Mouse (Mus musculus) macrophage (primary cell): Measurements from ENCODE around the gene Ttbk2. TPM values are rescaled to one million over a fixed set of nuclear protein-coding genes. Genes with fewer than 3 reads are reported as not detected.

Source experiments
- H3K27ac ChIP-seq: fragments of 350-480 bp; formaldehyde crosslinking; 2 replicates; pipeline ENCODE4 v1.9.0; 2021
- H3K36me3 ChIP-seq: fragments of 350-480 bp; formaldehyde crosslinking; 2 replicates; pipeline ENCODE4 v1.9.0; 2021; ENCODE audit errors: inconsistent target
- H3K4me3 ChIP-seq: fragments of 350-480 bp; formaldehyde crosslinking; 2 replicates; pipeline ENCODE4 v1.9.0; 2021; ENCODE audit errors: inconsistent target
- H3K79me2 ChIP-seq: fragments of 350-480 bp; formaldehyde crosslinking; 2 replicates; pipeline ENCODE4 v1.9.0; 2021; ENCODE audit errors: inconsistent target
- WGBS: methylation state at CpG from one replicate; pipeline ENCODE4 v1.1.7; 2026; ENCODE audit warnings: inconsistent platforms; ENCODE audit not compliant: missing documents; 5-methylcytosine and 5-hydroxymethylcytosine counted together
- polyA plus RNA-seq: library from polyadenylated mRNA; stranded (reverse); fragments of 250-400 nt; gene quantifications from 3 replicates; pipeline ENCODE4 v1.2.4, GENCODE M21; 2018; ENCODE audit warnings: inconsistent platforms

Ttbk2 gene
- polyA plus RNA-seq, 1 experiment from 2014 or later, result 3.0 TPM

DNA sequence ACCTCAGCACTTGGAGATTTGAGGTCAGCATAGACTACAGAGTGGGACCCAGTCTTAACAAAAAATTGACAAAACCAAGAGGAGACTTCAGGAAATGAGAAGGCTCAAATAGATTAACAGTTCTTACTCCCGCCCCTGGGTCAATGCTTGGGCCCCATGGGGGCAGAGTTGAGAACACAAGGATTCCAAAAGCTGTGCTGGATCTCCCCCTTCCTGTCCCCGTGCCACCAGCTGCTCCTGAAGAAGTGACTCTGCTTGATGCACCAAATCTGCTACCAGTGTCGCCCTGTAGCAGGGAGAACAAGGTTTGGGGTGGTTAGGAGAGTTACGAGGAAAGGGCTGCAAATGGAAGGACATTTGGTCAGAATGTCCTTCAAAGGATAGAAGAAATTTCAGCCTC lies 126.8 kb downstream of the Ttbk2 start:
- WGBS, result 77% methylated on average over 4 of the region's 4 CpGs
- H3K36me3 ChIP-seq, result peaks cover 80% of the 10 kb centered on the region; the same call in 1 of the 2 replicates
- H3K79me2 ChIP-seq, result no peaks in the 10 kb centered on the region
- H3K27ac ChIP-seq, result no peak overlapping the region
- H3K4me3 ChIP-seq, result no peak overlapping the region

DNA sequence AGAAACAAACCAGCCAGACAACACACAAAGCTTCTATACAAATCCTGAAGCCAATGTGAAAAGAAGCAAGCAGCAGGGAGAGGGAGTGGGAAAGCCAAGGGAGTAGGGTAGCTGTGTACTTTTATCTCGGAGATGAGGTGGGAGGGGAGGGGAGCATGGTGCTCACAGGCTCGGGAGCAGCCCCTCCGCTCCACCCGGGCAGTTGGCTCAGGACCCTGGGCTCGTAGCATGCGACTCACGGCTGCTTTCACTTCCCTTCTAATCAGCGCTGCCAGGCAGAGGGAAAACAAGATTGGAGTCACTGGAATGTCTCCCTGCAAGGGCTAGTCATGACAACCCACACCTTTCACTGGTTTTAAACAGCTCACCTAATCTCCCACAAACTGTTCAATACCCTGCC lies 127.9 kb downstream of the Ttbk2 start:
- Histone ChIP-seq H3K79me2 (no peaks in the 10 kb centered on the region), H3K27ac (no peak overlapping the region), H3K4me3 (no peak overlapping the region), H3K36me3 (peaks cover 81% of the 10 kb centered on the region)
- WGBS, result 57% methylated on average over 8 of the region's 8 CpGs

DNA sequence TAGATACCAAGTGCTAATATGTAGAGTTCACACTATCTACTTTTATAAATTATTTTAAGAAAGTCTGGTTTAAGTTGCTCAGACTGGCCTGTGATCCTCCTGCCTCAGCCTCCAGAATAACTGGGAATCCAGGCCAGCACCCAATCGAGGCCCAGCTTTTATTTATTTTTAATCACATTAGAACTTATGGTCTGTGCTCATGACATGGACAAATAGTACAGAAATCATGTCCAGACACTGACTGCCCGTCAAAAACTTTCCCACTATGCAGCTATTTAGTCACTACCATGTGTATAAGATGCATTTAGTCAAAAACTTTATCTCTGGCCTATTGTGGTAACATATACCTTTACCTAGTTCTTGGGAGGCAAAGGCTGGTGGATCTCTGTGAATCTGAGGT lies 128.5 kb downstream of the Ttbk2 start:
- Histone ChIP-seq H3K36me3 (peaks cover 77% of the 10 kb centered on the region), H3K4me3 (no peak overlapping the region), H3K27ac (no peak overlapping the region), H3K79me2 (no peaks in the 10 kb centered on the region)
- 88% methylated on average over 2 of the region's 2 CpGs for WGBS

DNA sequence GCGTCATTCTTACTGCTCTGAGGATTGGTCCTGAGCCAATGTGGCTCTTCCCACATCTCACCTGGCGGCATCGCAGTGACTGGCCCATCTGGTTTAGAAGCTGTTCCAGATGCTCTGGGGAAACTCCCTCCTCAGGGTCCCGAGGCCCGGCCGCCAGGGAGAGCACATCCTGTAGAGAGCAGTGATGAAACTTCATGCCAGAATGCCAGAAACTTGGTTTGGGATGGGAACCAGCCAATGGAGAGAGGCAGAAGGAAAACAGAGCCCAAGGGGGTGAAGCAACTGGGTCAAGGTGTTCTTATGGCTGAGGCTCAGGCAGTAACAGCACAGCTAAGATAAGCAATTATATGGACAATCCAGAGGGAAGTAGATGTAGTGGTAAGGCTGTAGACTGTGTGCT lies 129.6 kb downstream of the Ttbk2 start:
- peaks cover 75% of the 10 kb centered on the region for H3K36me3 ChIP-seq
- no peak overlapping the region for H3K4me3 ChIP-seq
- H3K79me2 ChIP-seq, result no peaks in the 10 kb centered on the region
- H3K27ac ChIP-seq, result no peak overlapping the region
- WGBS, result 91% methylated on average over 6 of the region's 6 CpGs

DNA sequence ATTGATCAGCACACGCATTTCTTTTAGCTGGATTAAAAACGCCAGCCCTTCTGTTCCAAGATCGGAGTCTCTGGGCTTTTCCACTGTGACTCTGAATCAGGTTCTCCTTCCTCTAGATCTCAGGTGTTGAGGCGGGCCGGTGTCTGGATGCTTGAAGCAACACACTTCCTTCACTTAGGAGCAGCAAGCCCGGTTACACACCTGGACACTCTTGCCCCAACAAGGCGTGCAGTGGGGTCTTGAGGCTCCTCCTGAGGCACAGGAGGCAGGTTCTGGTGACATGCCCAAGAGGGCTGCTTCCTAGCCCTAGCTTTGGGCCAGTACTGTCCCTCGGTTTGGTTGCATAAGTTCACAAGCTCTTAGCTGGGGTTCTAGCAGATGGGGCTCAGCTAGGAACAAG lies 131.9 kb downstream of the Ttbk2 start:
- H3K36me3 ChIP-seq, result peaks cover 75% of the 10 kb centered on the region
- H3K4me3 ChIP-seq, result no peak overlapping the region
- H3K79me2 ChIP-seq, result no peaks in the 10 kb centered on the region
- H3K27ac ChIP-seq, result no peak overlapping the region
- 90% methylated on average over 8 of the region's 8 CpGs for WGBS

DNA sequence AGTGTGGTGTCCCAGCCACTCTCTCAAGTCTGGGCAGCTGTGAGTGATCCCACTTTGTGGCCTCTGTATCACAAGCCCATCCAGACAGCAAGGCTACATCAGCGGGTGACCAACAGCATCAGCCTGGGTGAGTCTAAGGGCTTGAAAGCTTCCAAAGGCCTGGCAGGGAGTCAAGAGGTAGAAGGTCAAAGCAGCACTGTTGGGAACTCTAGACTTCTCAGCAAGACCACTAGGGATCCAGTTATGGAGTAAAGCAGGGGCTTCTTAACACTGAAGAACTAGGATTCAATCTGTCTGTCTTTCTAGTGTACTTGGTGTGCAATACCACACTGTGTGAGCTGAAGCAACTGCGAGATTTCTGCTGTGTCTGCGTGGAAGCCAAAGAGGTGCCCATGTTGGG lies 137.0 kb downstream of the Ttbk2 start:
- Histone ChIP-seq H3K36me3 (peaks cover 85% of the 10 kb centered on the region), H3K4me3 (no peak overlapping the region), H3K79me2 (no peaks in the 10 kb centered on the region), H3K27ac (no peak overlapping the region)
- 95% methylated on average over 3 of the region's 3 CpGs for WGBS

DNA sequence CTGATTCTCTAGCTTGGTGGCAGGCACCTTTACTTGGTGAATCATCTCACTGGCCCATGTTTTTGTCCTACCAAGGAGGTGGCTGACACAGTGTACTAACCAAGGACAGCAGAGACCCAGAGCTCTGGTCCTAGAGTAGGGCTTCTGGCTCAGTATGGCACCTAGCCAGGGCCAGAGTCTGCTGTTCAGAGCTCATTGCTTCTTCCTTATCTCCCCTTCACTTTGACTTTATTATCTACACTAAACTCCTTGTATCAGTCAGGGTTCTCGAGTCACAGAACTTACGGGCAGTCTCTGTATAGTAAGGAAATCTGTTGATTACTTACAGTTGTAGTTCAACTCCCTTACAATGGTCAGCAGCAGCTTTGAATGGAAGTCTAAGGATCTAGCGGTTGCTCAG lies 139.5 kb downstream of the Ttbk2 start:
- no peak overlapping the region for H3K4me3 ChIP-seq
- no peak overlapping the region for H3K27ac ChIP-seq
- peaks cover 92% of the 10 kb centered on the region for H3K36me3 ChIP-seq
- 96% methylated on average over 3 of the region's 3 CpGs for WGBS
- H3K79me2 ChIP-seq, result no peaks in the 10 kb centered on the region

DNA sequence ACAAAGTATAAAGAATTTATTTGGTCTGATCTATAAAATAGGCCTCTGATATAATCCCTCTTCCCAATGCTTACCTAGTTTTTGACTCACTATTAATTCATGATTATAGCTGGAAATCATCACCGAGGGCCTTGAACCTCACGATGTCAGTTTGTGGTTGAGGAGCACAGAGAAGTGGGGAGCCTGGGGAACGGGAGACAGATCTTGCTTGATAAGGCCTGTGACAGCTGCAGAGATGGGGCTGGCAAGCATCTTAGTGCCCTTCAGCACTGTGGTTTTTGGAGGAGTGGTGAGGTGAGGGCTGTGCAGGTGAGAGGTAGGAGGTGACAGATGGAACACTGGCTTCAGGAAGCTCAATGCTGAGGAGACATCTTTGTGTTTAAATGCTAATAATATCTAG lies 140.2 kb downstream of the Ttbk2 start:
- Histone ChIP-seq H3K79me2 (no peaks in the 10 kb centered on the region), H3K27ac (no peak overlapping the region), H3K4me3 (no peak overlapping the region), H3K36me3 (peaks cover 93% of the 10 kb centered on the region)
- 9% methylated on average over 3 of the region's 3 CpGs for WGBS

DNA sequence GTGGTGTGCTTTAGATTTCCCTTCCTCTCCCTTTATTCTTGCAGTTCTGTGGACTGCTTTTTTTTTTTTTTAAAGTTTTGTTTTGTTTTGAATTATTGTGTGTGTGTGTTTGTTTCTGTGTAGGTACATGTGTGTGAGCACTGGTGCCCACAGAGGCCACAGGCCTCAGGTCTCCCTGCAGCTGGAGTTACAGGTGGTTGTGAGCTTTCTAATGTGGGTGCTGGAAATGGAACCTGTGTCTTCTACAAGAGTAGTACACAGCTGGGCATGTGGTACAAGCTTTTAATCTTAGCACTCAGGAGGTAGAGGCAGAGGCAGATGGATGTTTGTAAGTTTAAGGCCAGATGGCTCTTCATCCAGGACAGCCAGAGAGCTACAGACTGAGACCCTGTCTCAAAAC lies 143.4 kb downstream of the Ttbk2 start:
- no peaks in the 10 kb centered on the region for H3K79me2 ChIP-seq
- peaks cover 93% of the 10 kb centered on the region for H3K36me3 ChIP-seq
- H3K27ac ChIP-seq, result no peak overlapping the region
- H3K4me3 ChIP-seq, result no peak overlapping the region

DNA sequence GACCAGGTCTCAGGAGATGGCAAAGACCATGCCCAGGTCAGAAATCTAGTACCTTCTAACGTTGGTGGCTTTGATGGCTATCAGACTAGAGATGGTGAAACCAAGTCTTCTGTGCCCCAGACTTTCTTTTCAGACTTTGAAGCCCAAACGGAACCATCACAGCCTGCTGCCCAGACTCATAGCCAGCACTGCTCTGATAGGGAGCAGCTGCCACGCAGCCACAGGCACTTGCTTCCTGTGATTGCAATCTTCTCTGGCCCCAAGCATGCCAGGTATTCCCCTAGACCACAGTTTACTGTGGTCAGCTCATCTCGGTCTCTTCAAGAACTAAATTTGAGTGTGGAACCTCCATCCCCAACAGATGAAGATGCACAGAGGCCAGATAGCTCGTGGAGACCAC lies 147.7 kb downstream of the Ttbk2 start:
- peaks cover 99% of the 10 kb centered on the region for H3K36me3 ChIP-seq
- WGBS, result 66% methylated on average over 5 of the region's 5 CpGs
- no peaks in the 10 kb centered on the region for H3K79me2 ChIP-seq
- no peak overlapping the region for H3K27ac ChIP-seq
- no peak overlapping the region for H3K4me3 ChIP-seq

DNA sequence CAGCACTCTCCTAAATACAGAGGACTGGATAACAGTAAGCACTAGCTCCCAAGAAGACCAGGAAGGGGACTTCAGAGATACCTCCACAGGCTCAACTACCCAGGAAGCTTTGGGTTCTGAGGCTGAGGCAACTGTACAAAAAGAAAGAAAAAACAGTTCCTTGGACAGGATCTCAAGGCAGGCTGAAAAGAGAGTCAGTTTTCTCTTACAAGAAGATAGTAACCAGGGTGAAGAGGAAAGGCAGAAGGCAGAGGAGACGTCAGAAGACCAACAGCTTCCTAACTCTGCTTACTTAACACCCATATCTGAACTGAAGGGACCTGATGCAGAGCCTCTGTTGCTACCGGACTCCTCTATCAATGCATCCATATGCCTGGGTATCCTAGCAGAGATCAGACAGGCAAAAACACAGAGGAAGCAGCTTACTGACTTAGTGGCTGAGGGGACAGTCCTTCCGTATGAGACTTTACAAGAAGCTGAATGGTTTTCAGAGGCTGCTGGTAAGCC lies 150.0 kb downstream of the Ttbk2 start:
- H3K36me3 ChIP-seq, result peaks cover 99% of the 10 kb centered on the region
- no peaks in the 10 kb centered on the region for H3K79me2 ChIP-seq
- WGBS, result 89% methylated on average over 3 of the region's 3 CpGs
- no peak overlapping the region for H3K27ac ChIP-seq
- no peak overlapping the region for H3K4me3 ChIP-seq

DNA sequence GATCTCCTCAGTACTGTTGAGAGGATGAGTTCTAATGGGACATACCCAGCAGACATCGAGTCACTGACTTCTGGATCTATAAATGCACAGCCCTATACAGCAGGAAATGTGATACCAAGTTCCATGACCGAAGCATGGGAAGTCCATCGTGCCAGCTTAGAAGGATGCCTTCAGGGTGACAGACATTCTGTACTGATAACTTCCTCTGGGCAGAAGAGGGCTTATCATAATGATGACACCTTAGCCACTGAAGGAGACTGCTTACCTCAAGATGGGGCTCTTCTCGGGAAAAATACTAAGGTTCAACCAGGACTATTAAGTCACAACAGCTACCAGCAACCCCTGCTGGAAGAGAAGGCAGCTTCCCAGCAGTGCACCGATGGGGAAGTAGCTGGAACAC lies 152.6 kb downstream of the Ttbk2 start:
- H3K4me3 ChIP-seq, result no peak overlapping the region
- 88% methylated on average over 5 of the region's 5 CpGs for WGBS

More for the DNA sequence above, 152.6 kb downstream of the Ttbk2 start:
- Histone ChIP-seq H3K27ac (no peak overlapping the region), H3K36me3 (peaks cover 95% of the 10 kb centered on the region), H3K79me2 (no peaks in the 10 kb centered on the region)

Other genes with a start within 250 kb of the Ttbk2 start
- 9.1 to 15.6 TPM (median 9.1 TPM) in 3 replicates for gene Haus2, start 241.2 kb downstream of the Ttbk2 start, polyA plus RNA-seq
- gene Lrrc57, start 241.1 kb downstream of the Ttbk2 start, polyA plus RNA-seq, result 24.7 to 30.5 TPM (median 28.5 TPM) in 3 replicates
- gene Stard9, start 221.5 kb downstream of the Ttbk2 start, polyA plus RNA-seq, result 17.3 to 40.6 TPM (median 20.2 TPM) in 3 replicates
- gene Cdan1, start 476 bp downstream of the Ttbk2 start, polyA plus RNA-seq, result 3.0 to 6.3 TPM (median 6.0 TPM) in 3 replicates
- gene Ubr1, start 120.1 kb upstream of the Ttbk2 start, polyA plus RNA-seq, result 5.4 to 7.0 TPM (median 7.0 TPM) in 3 replicates
- gene Tmem62, start 126.4 kb upstream of the Ttbk2 start, polyA plus RNA-seq, result 9.6 to 11.4 TPM (median 10.7 TPM) in 3 replicates
- 34.5 to 42.7 TPM (median 39.1 TPM) in 3 replicates for gene Ccndbp1, start 157.8 kb upstream of the Ttbk2 start, polyA plus RNA-seq
- gene Epb42, start 186.5 kb upstream of the Ttbk2 start, polyA plus RNA-seq, result not detected in 3 replicates
- gene Tgm5, start 235.2 kb upstream of the Ttbk2 start, polyA plus RNA-seq, result not detected in 3 replicates